26 mouse cellular contexts compared by ENCODE assay signal in genomic region chr12:72809798-72810197, GRCm38 (mm10). TPM values are rescaled to one million over a fixed set of nuclear protein-coding genes. Genes with fewer than 3 reads are reported as not detected.
DNase-seq lines count a peak whose midpoint lies in the region; ATAC-seq lines count a peak whose summit lies in the region.
"Had no signal": no experiment of that assay in that cellular context is flagged by ENCODE, and none has a peak within 500 bp of the region (broad histone marks: within the 10 kb centered on the region; RNA-seq: fewer than 3 reads in every experiment).

No protein-coding gene starts in this region.

- 63% methylated on average over 6 of the region's 6 CpGs for WGBS in liver, embryonic 11.5 days
- WGBS in liver, embryonic 12.5 days (ENCODE audit: insufficient replicate concordance) = 43% methylated on average over 6 of the region's 6 CpGs
- 74% methylated on average over 6 of the region's 6 CpGs for WGBS in intestine, embryonic 15.5 days

- no peak overlapping the region for H3K4me3 ChIP-seq in liver, embryonic 11.5 days (ENCODE audit: low read depth, low read length)
- H3K4me3 ChIP-seq in liver, embryonic 12.5 days = no peak overlapping the region
- no peak overlapping the region for H3K4me3 ChIP-seq in intestine, embryonic 15.5 days (replicated peaks)
- H3K4me3 ChIP-seq: embryonic facial prominence, embryonic 10.5 days; gastrocnemius, adult 2 months; heart, embryonic 12.5 days; left cerebral cortex, adult 2 months; lung, embryonic 15.5 days; myocyte; neural tube, embryonic 15.5 days had no signal

- no peak overlapping the region for H3K4me2 ChIP-seq in liver, embryonic 11.5 days
- H3K4me2 ChIP-seq in liver, embryonic 12.5 days = no peak overlapping the region
- H3K4me2 ChIP-seq in intestine, embryonic 15.5 days (replicated peaks) = no peak overlapping the region
- H3K4me2 ChIP-seq: heart, embryonic 12.5 days; hindbrain, embryonic 14.5 days; lung, embryonic 15.5 days; neural tube, embryonic 15.5 days had no signal

- H3K36me3 ChIP-seq in liver, embryonic 11.5 days (ENCODE audit: control insufficient read depth, insufficient read depth, low read length) = no peaks in the 10 kb centered on the region
- no peaks in the 10 kb centered on the region for H3K36me3 ChIP-seq in liver, embryonic 12.5 days
- H3K36me3 ChIP-seq in intestine, embryonic 15.5 days = no peaks in the 10 kb centered on the region
- H3K36me3 ChIP-seq: embryonic facial prominence, embryonic 10.5 days; lung, embryonic 15.5 days; neural tube, embryonic 15.5 days had no signal

- no peaks in the 10 kb centered on the region for H3K4me1 ChIP-seq in liver, embryonic 11.5 days (replicated peaks; ENCODE audit: control insufficient read depth, insufficient read depth, low read length)
- no peaks in the 10 kb centered on the region for H3K4me1 ChIP-seq in liver, embryonic 12.5 days
- no peaks in the 10 kb centered on the region for H3K4me1 ChIP-seq in intestine, embryonic 15.5 days (replicated peaks)
- H3K4me1 ChIP-seq: embryonic facial prominence, embryonic 10.5 days; heart, embryonic 12.5 days; lung, embryonic 15.5 days; neural tube, embryonic 15.5 days had no signal

- no peaks in the 10 kb centered on the region for H3K27me3 ChIP-seq in liver, embryonic 11.5 days (replicated peaks; ENCODE audit: control insufficient read depth, insufficient read depth, low read length)
- no peaks in the 10 kb centered on the region for H3K27me3 ChIP-seq in liver, embryonic 12.5 days (replicated peaks)
- no peaks in the 10 kb centered on the region for H3K27me3 ChIP-seq in intestine, embryonic 15.5 days (replicated peaks)
- H3K27me3 ChIP-seq: heart, embryonic 12.5 days; lung, embryonic 15.5 days; neural tube, embryonic 15.5 days had no signal

- no peak overlapping the region for H3K9ac ChIP-seq in liver, embryonic 11.5 days (ENCODE audit: low read depth, low read length)
- H3K9ac ChIP-seq in liver, embryonic 12.5 days = no peak overlapping the region
- H3K9ac ChIP-seq in intestine, embryonic 15.5 days = no peak overlapping the region
- H3K9ac ChIP-seq: heart, embryonic 12.5 days; hindbrain, embryonic 14.5 days; lung, embryonic 15.5 days; neural tube, embryonic 15.5 days had no signal

- peak; percentile 53 for ATAC-seq in liver, embryonic 11.5 days (replicated peaks; ENCODE audit: low FRiP score)
- no peak for ATAC-seq in liver, embryonic 12.5 days
- peak; percentile 86 for ATAC-seq in intestine, embryonic 15.5 days

- H3K9me3 ChIP-seq in liver, embryonic 11.5 days (ENCODE audit: control insufficient read depth, low read length) = no peaks in the 10 kb centered on the region
- no peaks in the 10 kb centered on the region for H3K9me3 ChIP-seq in liver, embryonic 12.5 days (replicated peaks)
- H3K9me3 ChIP-seq in intestine, embryonic 15.5 days = no peaks in the 10 kb centered on the region
- H3K9me3 ChIP-seq: embryonic facial prominence, embryonic 10.5 days; lung, embryonic 15.5 days; neural tube, embryonic 15.5 days had no signal

- H3K27ac ChIP-seq in liver, embryonic 11.5 days (ENCODE audit: low read depth, low read length) = no peak overlapping the region
- H3K27ac ChIP-seq in liver, embryonic 12.5 days = no peak overlapping the region
- H3K27ac ChIP-seq in intestine, embryonic 15.5 days = no peak overlapping the region
- H3K27ac ChIP-seq: embryonic facial prominence, embryonic 10.5 days; gastrocnemius, adult 2 months; hindbrain, embryonic 14.5 days; left cerebral cortex, adult 2 months; lung, embryonic 15.5 days; macrophage; neural tube, embryonic 15.5 days had no signal

- DNase-seq in liver, embryonic 11.5 days (ENCODE audit: low spot score) = no peak
- peak; percentile 43 for DNase-seq in MEL-GATA-1-ER (ENCODE audit: extremely low read depth, low read depth)
- peak; percentile 20 to 40 for DNase-seq in natural killer cell, adult 2 months (ENCODE audit: low spot score in 2 of 2)
- DNase-seq in frontal cortex, postnatal 10 days (ENCODE audit: low spot score in 2 of 2) = no peak
- no peak for DNase-seq in gastrocnemius, postnatal 25 days
- DNase-seq in layer of hippocampus, adult 11-12 months (ENCODE audit: low spot score) = no peak
- DNase-seq: adrenal gland, postnatal 25 days; cerebellum, adult 11 months; cerebellum, postnatal 25 days; gastrocnemius, adult 2 months; heart, adult 11 months; kidney, adult 2 months; kidney, postnatal 10 days; left cerebral cortex, postnatal 4 days; midbrain, embryonic 14.5 days; thymus, postnatal 14 days had no signal

RNA-seq across cellular contexts. Expression of gene Ppm1a, which starts 52.5 kb away (rescaled TPM):
- polyA plus RNA-seq in liver, embryonic 11.5 days (2014; fragmentation: Nextera tagmentation; extraction: Ambion mirVana) = 46.4 and 48.8 TPM in 2 replicates
- polyA plus RNA-seq in liver, embryonic 12.5 days (2016; fragmentation: Nextera tagmentation; extraction: Ambion mirVana) = 47.3 and 52.6 TPM in 2 replicates
- 54.7 and 56.5 TPM in 2 replicates for polyA plus RNA-seq in intestine, embryonic 15.5 days (2015; fragmentation: Nextera tagmentation; extraction: Ambion mirVana)
- 100 to 1,000 TPM; 215 to 234 TPM for total RNA-seq in gastrocnemius, postnatal 25 days (2021)

Comparison
In these comparisons a context has a peak if more than half of its experiments do, and no peak if none do; other contexts are left out.
1. DNase-seq: peak in MEL-GATA-1-ER (single experiment) and natural killer cell, adult 2 months (2 of 2); none in liver, embryonic 11.5 days (single experiment), frontal cortex, postnatal 10 days (0 of 2), gastrocnemius, postnatal 25 days (single experiment) and layer of hippocampus, adult 11-12 months (single experiment).